Mouse (Mus musculus) retina, postnatal 1 day (tissue): ENCODE results near the gene Tmem104.

Experiments used
- DNase-seq: peaks from one replicate; pipeline ENCODE4 v3.0.0-alpha.2; 2012

Tmem104 gene

GRCm38 (mm10) chr11:115285282-115285681, 98.0 kb downstream of the Tmem104 start:
- no peak for DNase-seq

GRCm38 (mm10) chr11:115286201-115286993, 99.1 kb downstream of the Tmem104 start:
- DNase-seq: no peak

- peak; percentile 49 for DNase-seq
Measured at GRCm38 (mm10) chr11:115287386-115287785, 100.1 kb downstream of the Tmem104 start.

- DNase-seq: no peak
Measured at GRCm38 (mm10) chr11:115288305-115288704, 101.0 kb downstream of the Tmem104 start.

- peak; percentile 40 for DNase-seq
Measured at GRCm38 (mm10) chr11:115289885-115290284, 102.6 kb downstream of the Tmem104 start.

GRCm38 (mm10) chr11:115290314-115290713, 103.0 kb downstream of the Tmem104 start:
- DNase-seq: no peak

- peak; percentile 29 for DNase-seq
Measured at GRCm38 (mm10) chr11:115290919-115291318, 103.6 kb downstream of the Tmem104 start.

GRCm38 (mm10) chr11:115291503-115291902, 104.2 kb downstream of the Tmem104 start:
- no peak for DNase-seq

- no peak for DNase-seq
Measured at GRCm38 (mm10) chr11:115292631-115293375, 105.5 kb downstream of the Tmem104 start.

- no peak for DNase-seq
Measured at GRCm38 (mm10) chr11:115295939-115296338, 108.7 kb downstream of the Tmem104 start.
